Mouse (Mus musculus) stomach, postnatal 0 days (tissue): ENCODE results near the gene Dph3.

Experiments
- CTCF ChIP-seq: IDR thresholded peaks from 2 replicates; pipeline ENCODE4 v1.5.1; 2016; ENCODE audit warnings: antibody characterized with exemption, low read depth, mild to moderate bottlenecking, moderate library complexity
- EP300 ChIP-seq: optimal IDR thresholded peaks from 2 replicates; pipeline ENCODE3; 2016; ENCODE audit warnings: antibody characterized with exemption

DNA sequence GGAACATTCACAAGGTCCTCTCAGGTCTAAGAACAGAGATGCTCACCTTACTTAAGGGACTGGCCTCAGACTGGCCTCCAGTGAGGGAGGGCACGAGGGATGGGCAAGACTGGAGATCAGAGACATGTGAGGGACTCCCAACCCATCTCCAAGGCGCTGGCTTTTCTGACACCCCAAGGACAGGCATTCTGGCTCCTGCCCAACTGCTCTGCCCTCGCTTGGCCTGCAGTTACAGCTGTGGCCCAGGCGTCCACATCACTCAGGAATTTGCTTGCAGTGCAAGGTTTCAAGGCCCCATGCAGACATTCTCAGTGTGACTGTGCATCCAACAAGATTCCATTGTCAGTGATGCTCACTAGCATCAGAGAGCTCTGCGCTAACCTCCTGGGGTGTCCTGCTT lies 49.0 kb downstream of the Dph3 start:
- TF ChIP-seq CTCF (no peak), EP300 (no peak)
